Mouse (Mus musculus): ENCODE results near the gene Sh2d5. TPM values are rescaled to one million over a fixed set of nuclear protein-coding genes. Genes with fewer than 3 reads are reported as not detected.

Gene Sh2d5
- polyA plus RNA-seq (2012; rRNA removed) = 28.9 and 29.2 TPM in 2 replicates

DNA sequence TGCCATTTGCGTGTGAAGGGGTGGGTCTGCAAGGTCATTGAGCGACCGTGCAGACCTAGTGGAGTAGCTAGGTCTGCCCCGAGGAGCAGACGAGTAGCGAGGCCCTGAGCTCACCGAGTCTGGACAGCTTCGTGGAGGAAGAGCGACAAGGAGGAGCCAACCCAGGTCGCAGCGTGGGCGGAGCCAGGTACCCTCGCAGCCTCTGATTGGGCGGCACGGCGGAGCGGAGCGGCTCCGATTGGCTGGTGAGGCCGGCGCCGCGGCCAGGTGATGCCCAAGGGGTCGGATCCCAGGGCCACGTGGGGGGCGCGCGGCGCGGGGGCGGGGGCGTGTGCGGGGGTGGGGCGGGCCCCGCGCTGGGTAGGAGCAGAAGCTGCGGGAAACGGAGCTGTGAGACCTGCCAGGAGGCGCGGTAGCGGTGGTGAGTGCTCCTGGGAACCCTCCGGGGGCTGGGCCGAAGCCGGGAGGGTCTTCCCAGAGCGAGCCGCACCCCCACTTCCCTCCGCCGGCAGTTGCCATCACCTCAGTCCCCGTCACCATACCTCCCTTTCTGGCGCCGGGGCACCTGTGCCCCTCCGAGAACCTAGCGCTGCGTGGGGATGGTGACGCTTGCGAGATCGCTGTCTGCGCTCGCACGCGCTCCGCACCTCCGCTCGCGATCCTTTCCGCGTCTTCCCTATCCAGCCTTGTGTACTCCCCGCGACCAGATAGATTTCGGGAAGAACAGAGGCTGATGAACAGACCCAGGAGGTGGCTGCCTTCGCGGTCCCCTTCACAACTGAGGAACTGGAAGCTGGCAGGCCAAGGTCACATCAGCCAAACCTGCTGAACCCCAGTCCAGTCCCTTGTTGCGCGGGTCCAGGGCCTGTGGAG is at the start of gene Sh2d5, which contains the start of gene Kif17:
Gene Sh2d5, plus strand, starts transcription at position 316 of the 873 bp plus-strand sequence.
Gene Kif17, plus strand, starts transcription at position 348 of the 873 bp plus-strand sequence.

DNA sequence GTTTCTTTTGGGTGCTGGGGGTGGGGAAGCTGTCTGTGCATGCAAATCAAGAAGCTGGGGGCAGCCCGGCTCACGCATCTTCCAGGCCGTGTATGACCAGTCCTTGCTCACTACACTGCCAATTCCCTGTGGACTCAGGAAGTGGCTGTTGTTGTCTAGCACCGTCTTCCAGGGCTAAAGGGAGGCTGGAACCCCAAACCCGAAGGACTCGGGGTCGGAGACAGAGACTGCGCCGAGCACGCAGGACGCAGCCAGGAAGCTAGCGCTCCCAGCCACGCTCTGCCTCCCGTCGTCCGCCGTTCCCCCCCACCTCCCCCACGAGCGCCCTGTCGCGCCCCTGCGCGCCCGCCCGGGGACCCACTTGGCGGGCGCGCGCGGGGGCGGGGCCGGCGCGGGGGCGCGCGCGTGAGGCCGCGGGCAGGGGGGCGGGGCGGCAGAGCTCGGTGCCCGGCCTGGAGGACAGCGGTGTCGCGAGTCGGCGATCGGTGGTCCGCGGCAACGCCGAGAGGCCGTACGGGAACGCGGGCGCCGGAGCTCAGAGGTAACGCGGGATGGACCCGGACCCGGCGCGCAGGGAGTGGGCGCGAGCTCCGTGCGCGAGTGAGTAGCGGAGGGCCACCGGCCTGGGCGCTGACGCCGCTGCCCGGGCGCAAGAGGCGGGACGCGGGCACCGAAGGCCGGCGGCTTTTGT is 33.9 kb upstream of the Sh2d5 start, which contains the start of gene Hp1bp3:
Gene Hp1bp3, plus strand, starts transcription at position 97 of the 691 bp plus-strand sequence.

DNA sequence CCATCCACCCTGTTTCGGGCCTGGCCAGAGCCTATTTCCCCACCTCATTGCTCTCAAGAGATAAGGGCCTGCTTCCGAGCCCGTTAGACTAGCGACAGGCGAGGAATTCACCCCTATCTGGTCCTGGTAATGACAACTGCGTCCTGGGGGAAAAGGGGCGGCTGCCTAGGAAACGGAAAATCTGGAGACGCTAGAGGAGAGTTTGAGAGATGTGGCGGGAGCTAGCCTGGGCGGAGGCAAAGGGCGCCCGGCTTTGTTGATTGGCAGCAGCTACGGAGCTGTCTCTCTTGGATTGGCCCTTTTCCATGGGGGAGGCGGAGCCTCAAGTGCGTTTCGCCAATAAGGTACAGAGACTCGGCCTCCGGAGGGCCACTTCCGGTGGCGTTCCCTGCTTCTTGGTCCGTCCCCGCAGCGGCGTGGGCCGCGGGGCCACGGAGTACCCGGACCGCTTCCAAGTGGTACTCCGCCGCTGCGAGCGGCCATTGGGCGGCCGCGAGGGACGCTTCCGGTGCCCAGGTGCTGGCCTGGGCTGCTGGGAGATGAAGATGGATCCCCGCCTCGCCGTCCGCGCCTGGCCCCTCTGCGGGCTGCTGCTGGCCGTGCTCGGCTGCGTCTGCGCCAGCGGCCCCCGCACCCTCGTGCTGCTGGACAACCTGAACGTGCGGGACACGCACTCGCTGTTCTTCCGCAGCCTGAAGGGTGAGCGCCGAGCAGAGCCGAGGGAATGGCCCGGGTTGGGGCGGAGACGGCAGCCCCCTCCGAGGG is 54.3 kb downstream of the Sh2d5 start, which contains the start of gene Ddost:
Gene Ddost, plus strand, starts transcription at position 391 of the 765 bp plus-strand sequence.

Other genes with a start within 250 kb of the Sh2d5 start
- gene Hp1bp3, start 34.1 kb upstream of the Sh2d5 start, polyA plus RNA-seq (2012; rRNA removed) = 186 and 197 TPM in 2 replicates
- 4.9 and 5.4 TPM in 2 replicates for gene Kif17, start within 50 bp of the Sh2d5 start, polyA plus RNA-seq (2012; rRNA removed)
- gene Ddost, start 54.3 kb downstream of the Sh2d5 start, polyA plus RNA-seq (2012; rRNA removed) = 142 and 152 TPM in 2 replicates
- gene Pink1, start 75.9 kb downstream of the Sh2d5 start, polyA plus RNA-seq (2012; rRNA removed) = 105 and 107 TPM in 2 replicates
- gene Cda, start 117.6 kb downstream of the Sh2d5 start, polyA plus RNA-seq (2012; rRNA removed) = 3.9 and 5.1 TPM in 2 replicates
- gene Fam43b, start 146.1 kb downstream of the Sh2d5 start, polyA plus RNA-seq (2012; rRNA removed) = 13.0 and 13.7 TPM in 2 replicates
- gene Mul1, start 184.3 kb downstream of the Sh2d5 start, polyA plus RNA-seq (2012; rRNA removed) = 18.5 and 20.5 TPM in 2 replicates
- 44.5 and 47.5 TPM in 2 replicates for gene Camk2n1, start 203.9 kb downstream of the Sh2d5 start, polyA plus RNA-seq (2012; rRNA removed)